Mouse (Mus musculus) B cell, adult 2 months (primary cell): ENCODE measurements around the gene Cdkal1.

Experiments used
- DNase-seq, 2 experiments: peaks; one replicate each; pipeline ENCODE4 v3.0.0; 2022

Cdkal1 gene

GRCm38 (mm10) chr13:29572477-29572876 is 283.0 kb downstream of the Cdkal1 start:
- DNase-seq = no peak

GRCm38 (mm10) chr13:29565710-29566109 is 289.8 kb downstream of the Cdkal1 start:
- no peak for DNase-seq

DNA sequence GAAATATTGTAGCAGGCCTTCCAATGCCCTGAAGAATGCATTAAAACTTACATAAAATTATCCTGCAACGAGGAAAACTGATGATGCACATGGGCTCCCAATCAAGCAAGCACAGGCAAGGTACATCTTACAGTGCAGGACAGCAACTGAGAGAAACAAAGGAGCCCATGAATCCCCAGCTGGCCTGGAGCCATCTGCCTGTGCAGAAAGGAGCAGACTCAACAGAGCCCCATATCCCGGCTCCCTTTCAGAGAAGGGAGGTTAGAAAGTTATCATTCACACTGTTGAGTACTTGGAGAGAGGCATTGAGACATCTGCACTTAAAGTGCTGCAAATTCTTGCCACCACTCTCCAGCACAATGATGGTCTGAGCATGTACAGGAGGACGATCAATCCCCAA is 296.3 kb downstream of the Cdkal1 start:
- no peak for DNase-seq

- DNase-seq = no peak
These were observed 300.2 kb downstream of the Cdkal1 start for GRCm38 (mm10) chr13:29555160-29555785.

DNA sequence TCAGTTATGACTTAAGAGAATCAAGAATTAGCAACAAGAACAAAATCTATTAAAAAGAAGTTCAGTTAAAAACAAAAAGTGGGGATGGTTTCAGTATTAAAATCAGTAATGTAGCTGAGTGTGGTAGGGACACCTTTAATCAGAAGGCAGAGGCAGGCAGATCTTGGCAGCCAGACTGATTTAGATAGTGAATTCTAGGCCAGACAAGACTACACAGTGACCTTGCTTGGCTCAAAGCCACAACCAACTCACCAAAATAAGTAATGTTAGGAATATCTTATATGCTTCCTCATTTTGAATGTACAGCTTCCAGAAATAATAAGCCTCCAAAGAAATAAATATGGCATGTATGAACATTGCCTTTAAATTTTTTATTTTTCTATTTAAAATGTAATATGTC is 301.7 kb downstream of the Cdkal1 start:
- no peak for DNase-seq

DNA sequence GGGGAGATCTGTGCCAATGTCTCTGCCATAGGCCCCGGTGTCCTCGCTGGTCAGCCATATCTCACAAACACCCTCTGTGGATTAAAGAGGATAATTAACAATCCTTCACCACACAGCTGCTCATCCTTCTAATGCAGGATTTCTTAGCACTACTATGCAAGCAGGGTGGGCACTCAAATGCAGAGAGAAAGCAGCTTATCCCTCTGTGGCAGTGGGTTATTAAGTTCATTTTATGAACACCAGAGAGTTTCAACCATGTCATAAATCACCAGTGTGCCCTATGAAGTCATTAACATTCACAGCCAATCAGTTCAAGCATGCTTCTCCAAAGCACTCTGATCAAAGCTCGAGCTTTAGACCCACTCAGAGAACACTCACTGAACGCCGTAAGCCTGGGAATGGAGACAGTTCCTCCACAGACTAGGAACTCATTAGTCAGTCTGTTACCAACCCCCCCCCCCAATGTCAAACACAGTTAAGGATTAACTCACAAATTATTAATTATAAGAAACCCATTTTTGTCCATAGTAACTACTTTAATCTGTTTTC is 303.1 kb downstream of the Cdkal1 start:
- no peak for DNase-seq

DNA sequence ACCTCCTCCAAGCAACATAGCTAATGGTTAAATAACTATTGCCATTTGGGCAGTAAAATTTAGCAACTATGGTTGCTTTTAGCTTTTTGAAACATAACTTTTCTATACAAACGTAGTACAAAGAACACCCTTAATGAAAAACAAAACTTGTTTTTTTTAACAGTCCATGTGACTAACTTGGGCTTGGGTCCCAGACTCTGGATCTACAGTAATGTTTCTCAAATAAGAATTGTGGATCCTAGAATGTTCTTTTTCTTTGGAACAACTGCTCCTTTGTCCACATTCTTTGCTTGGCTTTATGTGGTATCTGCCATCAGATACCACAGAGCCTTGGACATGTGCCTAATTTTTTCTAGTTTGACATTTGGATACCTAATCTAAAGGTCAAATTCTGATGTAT is 304.6 kb downstream of the Cdkal1 start:
- DNase-seq = no peak

DNA sequence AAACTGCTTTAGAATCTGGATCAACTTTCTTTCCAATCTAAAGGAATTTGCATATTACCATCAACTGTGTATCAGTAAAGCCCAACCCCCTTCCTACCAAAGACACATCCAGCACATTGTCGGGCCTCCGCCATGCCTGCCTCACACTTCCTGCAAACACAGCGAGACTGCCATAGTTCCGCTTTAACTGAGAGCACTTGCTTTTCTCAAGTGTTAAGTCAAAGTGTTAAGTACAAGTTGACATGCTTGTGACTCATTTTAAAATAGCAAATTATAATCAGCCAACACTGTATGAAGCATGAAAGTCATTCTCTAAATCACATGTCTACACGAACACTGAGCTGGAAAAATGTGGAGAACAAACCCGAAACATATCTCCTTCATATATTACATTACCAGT is 305.3 kb downstream of the Cdkal1 start:
- no peak for DNase-seq

DNA sequence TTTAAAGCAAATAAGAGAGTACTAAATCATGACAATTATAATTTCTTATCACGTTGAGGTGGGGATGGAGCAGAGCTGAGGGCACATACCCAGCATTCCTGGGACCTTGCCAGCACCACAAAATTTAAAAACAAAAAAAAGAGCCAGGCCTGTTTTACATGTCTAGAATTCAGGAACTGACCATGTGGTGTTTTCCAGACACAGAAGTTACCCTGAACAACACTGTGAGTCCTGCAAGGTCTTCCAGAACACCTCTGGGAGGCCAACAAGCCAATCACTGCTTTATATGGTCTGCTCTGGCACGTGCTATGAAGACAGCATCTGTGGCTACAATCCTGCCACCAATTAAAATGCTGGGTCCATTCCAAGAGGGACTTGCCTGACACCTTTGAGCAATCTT is 305.7 kb downstream of the Cdkal1 start:
- DNase-seq = no peak

DNA sequence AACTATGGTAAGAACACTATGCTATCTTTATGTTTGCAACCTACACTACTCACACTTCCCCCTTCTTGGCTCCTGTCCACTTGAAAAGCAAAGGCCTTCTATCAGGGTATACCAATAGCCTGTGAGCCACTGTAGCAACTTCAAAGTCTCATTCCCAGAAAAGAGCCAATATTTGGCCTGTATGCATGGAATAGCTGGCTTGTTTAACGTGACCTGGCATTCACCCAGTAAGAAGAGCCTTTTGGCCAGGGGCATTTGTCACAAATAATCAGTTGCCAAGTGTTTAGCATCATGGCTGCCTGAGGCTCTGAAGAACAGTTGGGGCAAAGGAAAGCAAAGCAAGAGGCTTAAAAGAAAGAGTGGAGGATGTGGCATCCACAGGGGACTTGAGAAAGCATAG is 317.6 kb downstream of the Cdkal1 start:
- no peak for DNase-seq

DNA sequence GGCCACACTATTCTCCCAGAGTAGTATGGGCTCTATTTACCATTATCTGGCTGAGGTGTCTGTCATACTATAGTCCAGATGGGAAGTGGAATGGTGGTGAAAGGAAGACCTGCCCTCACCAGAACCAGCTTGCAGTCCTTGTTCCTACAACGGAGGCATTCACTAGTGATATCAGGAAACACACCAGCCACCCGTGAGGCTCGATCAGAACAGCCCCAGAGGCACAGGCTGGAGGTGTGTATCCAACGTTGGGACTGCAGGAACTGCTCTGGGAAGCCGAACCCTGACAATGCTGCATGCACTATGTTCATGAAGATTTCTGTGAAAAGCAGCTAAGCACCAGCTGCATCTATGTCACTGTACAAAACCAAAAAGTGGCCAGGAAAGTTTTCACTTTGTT is 321.9 kb downstream of the Cdkal1 start:
- no peak for DNase-seq

GRCm38 (mm10) chr13:29528344-29528743 is 327.1 kb downstream of the Cdkal1 start:
- DNase-seq = no peak

GRCm38 (mm10) chr13:29521321-29521720 is 334.2 kb downstream of the Cdkal1 start:
- DNase-seq = no peak

DNA sequence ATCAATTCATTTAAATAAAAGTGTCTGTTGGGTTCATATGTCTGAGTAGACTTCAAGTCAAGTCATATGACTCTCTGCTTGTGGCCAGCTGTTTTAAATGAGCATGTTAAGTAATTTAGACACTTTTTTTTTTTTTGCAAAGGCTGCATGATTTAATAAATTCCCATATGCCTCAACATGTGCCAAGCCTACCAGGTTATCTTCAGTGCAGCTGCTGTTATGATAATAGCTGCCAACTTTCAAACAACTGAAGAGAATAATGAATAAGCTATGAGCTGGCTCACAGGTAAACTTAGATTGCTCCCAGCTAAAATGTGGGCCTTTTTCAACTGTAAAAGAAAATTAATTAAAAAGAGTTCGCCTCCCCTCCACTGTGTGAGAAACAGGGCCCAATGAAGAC is 341.4 kb downstream of the Cdkal1 start:
- no peak for DNase-seq

DNA sequence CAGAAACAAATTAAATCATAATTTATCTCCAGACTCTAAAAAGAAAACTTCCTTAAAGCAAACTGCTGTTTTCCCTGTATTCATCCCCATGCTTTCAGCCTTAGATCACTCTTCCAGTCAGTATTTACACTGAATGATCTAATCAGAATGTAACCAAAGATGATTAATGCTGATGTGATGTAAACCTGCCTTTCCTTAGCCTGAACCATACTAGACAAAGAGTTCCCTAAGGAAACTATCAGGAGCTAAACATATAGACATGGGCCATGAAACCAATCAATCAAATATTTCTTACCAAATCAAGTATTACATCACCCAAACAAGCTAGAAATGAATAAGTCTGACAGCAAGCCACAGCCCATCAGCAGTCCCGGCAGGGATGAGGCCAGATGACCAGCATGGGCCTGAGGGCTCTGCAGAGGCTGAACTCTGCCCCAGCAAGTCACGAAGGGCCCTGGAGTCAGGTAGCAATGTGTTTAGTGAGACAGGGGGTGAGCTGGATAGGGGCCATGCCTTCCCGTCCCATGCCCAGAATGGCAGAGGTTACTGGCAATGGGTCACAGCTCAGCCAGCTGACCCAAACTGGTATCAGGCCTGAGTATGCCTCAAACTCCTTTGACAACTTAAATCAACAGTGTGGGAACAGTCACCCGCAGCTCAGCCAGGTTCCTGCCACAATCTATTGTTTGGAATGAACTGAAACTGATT is 350.5 kb downstream of the Cdkal1 start:
- no peak for DNase-seq

- no peak for DNase-seq
These were observed 352.1 kb downstream of the Cdkal1 start for GRCm38 (mm10) chr13:29503147-29504044.

GRCm38 (mm10) chr13:29502481-29503146 is 352.9 kb downstream of the Cdkal1 start:
- no peak for DNase-seq

DNA sequence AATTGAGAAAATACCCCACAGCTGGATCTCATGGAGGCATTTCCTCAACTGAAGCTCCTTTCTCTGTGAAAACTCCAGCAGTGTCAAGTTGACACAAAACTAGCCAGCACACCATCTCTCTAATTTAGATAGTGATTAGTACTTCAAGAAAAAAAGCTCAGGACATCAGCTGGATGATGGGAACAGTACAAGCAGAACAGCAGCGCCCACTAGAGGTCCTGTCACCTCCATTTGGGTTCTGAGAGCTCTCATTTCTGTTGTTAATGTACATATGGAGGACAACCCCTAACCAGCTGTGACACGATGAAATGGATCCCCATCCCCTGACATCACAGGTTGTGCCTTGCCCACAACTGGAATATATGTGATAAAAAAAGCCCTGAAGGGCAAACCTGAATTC is 354.3 kb downstream of the Cdkal1 start:
- no peak for DNase-seq

DNA sequence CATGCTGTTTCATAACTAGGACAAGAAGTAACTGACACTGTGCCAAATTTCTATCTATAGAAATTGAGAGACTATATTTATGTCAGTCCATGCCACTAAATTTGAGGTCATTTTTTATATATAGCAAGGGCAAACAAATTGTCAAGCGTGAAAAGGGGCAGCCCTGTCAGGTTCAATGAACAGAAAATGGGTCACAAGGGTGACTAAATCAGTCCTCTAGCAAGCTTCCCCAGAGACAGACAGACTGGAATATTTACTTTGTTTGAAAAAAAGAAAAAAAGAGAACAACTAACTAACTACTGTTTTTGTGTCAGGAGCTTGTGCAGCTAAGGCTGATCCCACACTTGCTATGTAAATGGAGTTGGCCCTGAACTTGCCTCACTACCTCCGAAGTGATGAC is 355.7 kb downstream of the Cdkal1 start:
- DNase-seq = no peak

- no peak for DNase-seq
These were observed 358.2 kb downstream of the Cdkal1 start for GRCm38 (mm10) chr13:29497286-29497685.

GRCm38 (mm10) chr13:29490341-29490740 is 365.1 kb downstream of the Cdkal1 start:
- DNase-seq = no peak

GRCm38 (mm10) chr13:29489476-29489875 is 366.0 kb downstream of the Cdkal1 start:
- no peak for DNase-seq

DNA sequence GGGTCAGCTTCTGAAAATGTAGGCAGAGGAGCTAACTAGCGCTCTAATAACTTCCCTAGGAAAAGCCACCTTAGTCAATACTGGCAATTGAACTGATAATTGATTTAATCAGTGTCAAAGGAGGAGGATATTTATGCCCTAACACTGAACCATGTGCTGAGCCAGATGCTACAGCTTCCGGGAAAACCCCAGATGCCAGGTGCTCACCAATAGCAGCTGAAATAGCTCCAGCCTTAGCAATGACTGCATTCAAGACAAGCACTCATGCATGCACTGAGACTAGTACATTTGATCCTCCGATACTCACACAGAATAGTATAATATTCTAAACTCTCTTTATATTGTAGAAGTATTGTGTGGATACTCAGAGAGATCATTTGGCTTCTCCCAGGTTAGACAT is 368.8 kb downstream of the Cdkal1 start:
- DNase-seq = peak in 1 of 2 experiments; percentile 6
